Mouse (Mus musculus): ENCODE data around the gene Morf4l1.

DNA sequence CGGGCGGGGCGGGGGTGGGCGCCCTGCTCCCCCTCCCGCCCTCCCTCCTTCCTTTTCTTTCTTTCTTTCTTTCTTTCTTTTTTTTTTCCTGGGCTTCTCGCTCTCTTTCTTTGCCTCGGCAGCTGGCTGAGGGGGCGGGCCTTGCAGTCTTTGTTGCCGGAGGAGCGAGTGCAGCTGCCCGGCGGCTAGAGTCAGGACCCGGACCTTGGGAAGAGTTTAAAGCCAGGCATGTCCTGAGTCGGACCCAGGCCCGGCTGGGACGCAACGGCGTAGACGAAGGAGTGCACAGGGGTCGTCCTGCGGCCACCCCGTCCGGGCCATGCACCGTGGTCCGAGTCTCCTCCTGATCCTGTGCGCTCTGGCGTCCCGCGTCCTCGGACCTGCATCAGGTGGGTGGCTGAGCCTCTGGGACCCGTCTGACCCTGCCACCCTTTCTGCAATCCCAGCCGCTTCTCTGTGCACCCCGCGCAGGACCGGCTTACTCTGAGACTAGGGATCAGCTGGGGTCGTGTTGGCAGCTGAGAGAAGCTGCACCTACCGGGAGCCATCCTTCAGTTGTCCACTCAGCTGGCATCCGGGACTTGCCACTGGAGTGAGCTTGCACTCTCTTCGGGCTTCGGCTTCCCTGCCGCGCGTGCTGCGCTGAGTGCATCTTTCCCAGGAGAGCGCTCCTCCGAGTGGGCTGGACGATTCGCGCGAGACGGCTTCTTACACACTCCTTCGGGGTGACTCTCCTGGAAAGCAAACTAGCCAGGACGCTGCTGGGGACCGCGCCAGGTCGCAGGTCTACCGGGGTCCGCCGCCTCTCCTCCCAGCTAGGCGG lies 48.6 kb upstream of the Morf4l1 start, which contains the start of gene Adamts7:
- no peak for TF ChIP-seq CTCF (IDR thresholded peaks at IDR 0.05; ENCODE audit: low read depth, low read length)
- 0 out of 2 replicates have a peak, but pooled peaks have one; percentile 10 for TF ChIP-seq POLR2A (IDR thresholded peaks at IDR 0.05; ENCODE audit: extremely low read depth, insufficient read depth, low read length)

Measured in liver, adult 2 months (tissue).